Mouse (Mus musculus): ENCODE data around the gene Itga7.

- TF ChIP-seq CTCF (IDR thresholded peaks at IDR 0.05; ENCODE audit: borderline replicate concordance, insufficient read depth, low read depth, low read length), result no peak
- no peak for TF ChIP-seq POLR2A (IDR thresholded peaks at IDR 0.05; ENCODE audit: borderline replicate concordance, insufficient read depth, low read length)
These were observed 44.4 kb upstream of the Itga7 start for GRCm38 (mm10) chr10:128888941-128889827.
